ENCODE assay signal across 14 mouse cellular contexts in the genomic region with DNA sequence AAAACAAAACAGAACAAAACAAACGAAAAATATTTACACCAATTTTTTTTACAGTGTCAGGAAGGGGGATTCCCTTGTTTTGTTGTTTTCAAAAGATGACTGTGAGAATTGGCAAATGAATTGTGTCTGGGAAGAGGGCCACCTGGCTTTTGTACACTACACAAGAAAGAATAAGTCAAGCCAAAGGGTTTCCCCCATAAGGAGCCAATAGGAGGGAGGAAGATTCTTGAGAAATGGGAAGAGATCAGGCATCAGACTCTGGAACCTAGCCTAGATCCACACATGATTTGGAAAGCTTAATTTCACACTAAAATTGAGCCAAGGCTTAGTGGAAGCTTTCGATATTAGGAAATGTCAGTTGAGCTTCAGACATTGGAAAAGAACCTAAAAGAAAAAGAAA. TPM values are rescaled to one million over a fixed set of nuclear protein-coding genes. Genes with fewer than 3 reads are reported as not detected.
DNase-seq lines count a peak whose midpoint lies in the region; ATAC-seq and TF ChIP-seq lines count a peak whose summit lies in the region.
"Had no signal": no experiment of that assay in that cellular context is flagged by ENCODE, and none has a peak within 500 bp of the region (broad histone marks: within the 10 kb centered on the region; RNA-seq: fewer than 3 reads in every experiment).

No protein-coding gene starts in this region.

- H3K27ac ChIP-seq in forebrain, embryonic 14.5 days (ENCODE audit: low read depth, low read length) = no peak overlapping the region
- H3K27ac ChIP-seq in forebrain, embryonic 10.5 days = no peak overlapping the region
- H3K27ac ChIP-seq in midbrain, postnatal 0 days (ENCODE audit: low read depth, low read length) = no peak overlapping the region
- H3K27ac ChIP-seq in midbrain, embryonic 14.5 days (replicated peaks; ENCODE audit: low read depth, low read length) = no peak overlapping the region
- H3K27ac ChIP-seq: heart, embryonic 13.5 days; liver, embryonic 15.5 days; stomach, embryonic 15.5 days had no signal

- ATAC-seq in forebrain, embryonic 14.5 days = peak; percentile 37; the same call in 1 of the 2 replicates
- ATAC-seq in midbrain, postnatal 0 days (ENCODE audit: low FRiP score) = no peak
- ATAC-seq in midbrain, embryonic 14.5 days (ENCODE audit: low FRiP score, low TSS enrichment) = no peak
- ATAC-seq: inflammation-experienced regulatory T-cells, adult 6 months had no signal

- H3K9ac ChIP-seq in forebrain, embryonic 14.5 days (ENCODE audit: low read length) = no peak overlapping the region
- no peak overlapping the region for H3K9ac ChIP-seq in midbrain, postnatal 0 days (replicated peaks; ENCODE audit: low read length, poor library complexity, severe bottlenecking)
- no peak overlapping the region for H3K9ac ChIP-seq in midbrain, embryonic 14.5 days (replicated peaks; ENCODE audit: low read length)
- H3K9ac ChIP-seq: heart, embryonic 13.5 days; liver, embryonic 15.5 days; stomach, embryonic 15.5 days had no signal

- no peak overlapping the region for H3K4me2 ChIP-seq in forebrain, embryonic 14.5 days (ENCODE audit: low read length)
- H3K4me2 ChIP-seq in midbrain, postnatal 0 days (ENCODE audit: low read depth, low read length, poor library complexity, severe bottlenecking) = no peak overlapping the region
- H3K4me2 ChIP-seq in midbrain, embryonic 14.5 days (ENCODE audit: low read length) = no peak overlapping the region
- H3K4me2 ChIP-seq: heart, embryonic 13.5 days; liver, embryonic 15.5 days; stomach, embryonic 15.5 days had no signal

- no peak overlapping the region for H3K4me3 ChIP-seq in forebrain, embryonic 14.5 days (ENCODE audit: low read depth, low read length)
- no peak overlapping the region for H3K4me3 ChIP-seq in forebrain, embryonic 10.5 days
- no peak overlapping the region for H3K4me3 ChIP-seq in midbrain, postnatal 0 days (ENCODE audit: low read depth, low read length)
- no peak overlapping the region for H3K4me3 ChIP-seq in midbrain, embryonic 14.5 days (replicated peaks; ENCODE audit: low read depth, low read length)
- H3K4me3 ChIP-seq: heart, embryonic 13.5 days; liver, embryonic 15.5 days; stomach, embryonic 15.5 days had no signal

- no peaks in the 10 kb centered on the region for H3K9me3 ChIP-seq in forebrain, embryonic 14.5 days (replicated peaks; ENCODE audit: control insufficient read depth, low read length)
- H3K9me3 ChIP-seq in forebrain, embryonic 10.5 days = no peaks in the 10 kb centered on the region
- no peaks in the 10 kb centered on the region for H3K9me3 ChIP-seq in midbrain, postnatal 0 days (ENCODE audit: low read length)
- no peaks in the 10 kb centered on the region for H3K9me3 ChIP-seq in midbrain, embryonic 14.5 days (ENCODE audit: control insufficient read depth, low read length)
- H3K9me3 ChIP-seq: heart, embryonic 13.5 days; liver, embryonic 15.5 days; stomach, embryonic 15.5 days had no signal

- H3K36me3 ChIP-seq in forebrain, embryonic 14.5 days (ENCODE audit: control insufficient read depth, insufficient read depth, low read length) = no peaks in the 10 kb centered on the region
- H3K36me3 ChIP-seq in forebrain, embryonic 10.5 days (replicated peaks) = no peaks in the 10 kb centered on the region
- H3K36me3 ChIP-seq in midbrain, postnatal 0 days (ENCODE audit: insufficient read depth, low read length) = no peaks in the 10 kb centered on the region
- H3K36me3 ChIP-seq in midbrain, embryonic 14.5 days (ENCODE audit: control insufficient read depth, insufficient read depth, low read length) = no peaks in the 10 kb centered on the region
- H3K36me3 ChIP-seq: heart, embryonic 13.5 days; liver, embryonic 15.5 days; stomach, embryonic 15.5 days had no signal

- 77% methylated on average over 2 of the region's 2 CpGs for WGBS in forebrain, embryonic 14.5 days
- 84% methylated on average over 2 of the region's 2 CpGs for WGBS in forebrain, embryonic 10.5 days
- WGBS in midbrain, postnatal 0 days = 67% methylated on average over 2 of the region's 2 CpGs
- 83% methylated on average over 2 of the region's 2 CpGs for WGBS in midbrain, embryonic 14.5 days

- H3K4me1 ChIP-seq in forebrain, embryonic 14.5 days (ENCODE audit: control insufficient read depth, insufficient read depth, low read length) = no peaks in the 10 kb centered on the region
- no peaks in the 10 kb centered on the region for H3K4me1 ChIP-seq in forebrain, embryonic 10.5 days
- H3K4me1 ChIP-seq in midbrain, postnatal 0 days (ENCODE audit: insufficient read depth, low read length) = no peaks in the 10 kb centered on the region
- H3K4me1 ChIP-seq in midbrain, embryonic 14.5 days (ENCODE audit: control insufficient read depth, insufficient read depth, low read length) = no peaks in the 10 kb centered on the region
- H3K4me1 ChIP-seq: heart, embryonic 13.5 days; liver, embryonic 15.5 days; stomach, embryonic 15.5 days had no signal

- no peak for TF ChIP-seq CTCF in midbrain, postnatal 0 days (IDR thresholded peaks at IDR 0.05)

- DNase-seq in forebrain, embryonic 14.5 days (ENCODE audit: low spot score) = peak; percentile 75
- no peak for DNase-seq in forebrain, embryonic 10.5 days (ENCODE audit: extremely low spot score, low spot score)
- peak; percentile 43 for DNase-seq in midbrain, postnatal 0 days (ENCODE audit: low spot score)
- no peak for DNase-seq in midbrain, embryonic 14.5 days
- DNase-seq in gastrocnemius, postnatal 10 days = peak; percentile 35
- DNase-seq in telencephalon, adult 2 months (ENCODE audit: low read depth, low spot score) = peak; percentile 16
- DNase-seq in urinary bladder, adult 18-20 months (ENCODE audit: low spot score in 2 of 2) = no peak
- no peak for DNase-seq in Muller cell, postnatal 12 days (ENCODE audit: inconsistent ontology term)
- DNase-seq: retina, postnatal 1 day had no signal

- H3K27me3 ChIP-seq in forebrain, embryonic 14.5 days (replicated peaks; ENCODE audit: control insufficient read depth, insufficient read depth, low read length) = no peaks in the 10 kb centered on the region
- H3K27me3 ChIP-seq in forebrain, embryonic 10.5 days (ENCODE audit: poor library complexity, severe bottlenecking) = no peaks in the 10 kb centered on the region
- no peaks in the 10 kb centered on the region for H3K27me3 ChIP-seq in midbrain, postnatal 0 days (ENCODE audit: insufficient read depth, low read length)
- H3K27me3 ChIP-seq in midbrain, embryonic 14.5 days (ENCODE audit: control insufficient read depth, insufficient read depth, low read length) = no peaks in the 10 kb centered on the region
- H3K27me3 ChIP-seq: CH12.LX; heart, embryonic 13.5 days; liver, embryonic 15.5 days; stomach, embryonic 15.5 days had no signal

RNA-seq across cellular contexts. Expression of gene Prmt6, which starts 52.4 kb away (rescaled TPM):
- polyA plus RNA-seq in forebrain, embryonic 14.5 days (2014; fragmentation: Nextera tagmentation; extraction: Ambion mirVana) = 26.8 and 28.1 TPM in 2 replicates
- 26.9 and 27.1 TPM in 2 replicates for polyA plus RNA-seq in forebrain, embryonic 10.5 days (2016; fragmentation: Nextera tagmentation; extraction: Ambion mirVana)
- 32.2 and 43.1 TPM in 2 replicates for total RNA-seq in midbrain, postnatal 0 days (2014; rRNA removed)
- 21.7 and 23.3 TPM in 2 replicates for polyA plus RNA-seq in midbrain, postnatal 0 days (2015; fragmentation: Nextera tagmentation; extraction: Ambion mirVana)
- polyA plus RNA-seq in midbrain, embryonic 14.5 days (2014; fragmentation: Nextera tagmentation; extraction: Ambion mirVana) = 24.5 and 29.2 TPM in 2 replicates
- 1 to 10 TPM; 5.2 to 5.6 TPM for total RNA-seq in gastrocnemius, postnatal 10 days (2021)

Comparison
In these comparisons a context has a peak if more than half of its experiments do, and no peak if none do; other contexts are left out.
1. DNase-seq: peak in forebrain, embryonic 14.5 days (single experiment), midbrain, postnatal 0 days (single experiment), gastrocnemius, postnatal 10 days (single experiment) and telencephalon, adult 2 months (single experiment); none in forebrain, embryonic 10.5 days (single experiment), midbrain, embryonic 14.5 days (single experiment), urinary bladder, adult 18-20 months (0 of 2) and Muller cell, postnatal 12 days (single experiment).